Mouse (Mus musculus) bone marrow macrophage, adult 2 months (primary cell): ENCODE measurements around the gene Irs3.

Source experiments
- CTCF ChIP-seq: IDR thresholded peaks from 2 replicates; pipeline ENCODE4 v1.5.1; 2012; ENCODE audit warnings: low read depth, mild to moderate bottlenecking, low read length, moderate library complexity
- POLR2A ChIP-seq: IDR thresholded peaks from 2 replicates; pipeline ENCODE4 v1.6.1; 2012; ENCODE audit warnings: mild to moderate bottlenecking, low read depth, low read length, borderline replicate concordance

DNA sequence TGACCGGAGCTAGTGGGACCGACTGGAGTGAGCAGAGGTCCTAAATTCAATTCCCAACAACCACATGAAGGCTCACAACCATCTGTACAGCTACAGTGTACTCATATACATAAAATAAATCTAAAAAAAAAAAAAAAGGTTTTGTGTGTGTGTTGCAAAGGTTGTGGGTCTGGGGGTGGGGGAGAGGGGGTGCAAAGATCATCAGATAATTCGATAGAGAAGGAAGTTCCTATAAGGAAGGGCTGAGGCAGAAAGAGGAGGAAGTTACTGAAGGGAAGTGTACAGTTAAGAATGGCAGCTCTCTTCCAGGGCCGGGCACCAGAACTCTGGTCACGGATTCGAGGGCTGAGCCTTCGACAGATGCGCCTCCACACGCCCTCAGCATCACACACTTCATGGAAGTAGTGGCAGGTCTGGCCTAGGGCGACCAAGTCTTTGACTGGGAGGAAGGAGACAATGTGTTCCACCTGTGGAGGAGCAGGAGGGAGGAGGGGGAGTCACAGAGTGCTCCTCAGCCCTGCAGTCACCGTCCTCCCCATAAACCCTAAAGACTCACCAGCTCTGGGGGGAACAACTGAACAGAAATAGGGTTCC is 21.5 kb downstream of the Irs3 start:
- TF ChIP-seq CTCF, result no peak
- TF ChIP-seq POLR2A, result no peak
